Mouse (Mus musculus) heart, postnatal 0 days (tissue): ENCODE measurements around the gene Qk. TPM values are rescaled to one million over a fixed set of nuclear protein-coding genes. Genes with fewer than 3 reads are reported as not detected.

Source experiments
- ATAC-seq: fragments of 200-750 bp; cut with Nextera tagmentation; 2 replicates; pipeline ENCODE4 v1.8.0; 2017; ENCODE audit warnings: low read depth, moderate number of reproducible peaks, moderate library complexity; ENCODE audit not compliant: insufficient read depth
- DNase-seq: peaks from one replicate; pipeline ENCODE4 v3.0.0-alpha.2; 2016; ENCODE audit warnings: low spot score
- H3K27ac ChIP-seq: fragments of 300-500 bp; sonication (generic); 2 replicates; pipeline ENCODE4 v1.5.1; 2014; ENCODE audit warnings: low read depth, mild to moderate bottlenecking
- H3K27me3 ChIP-seq: fragments of 300-500 bp; sonication (generic); 2 replicates; pipeline ENCODE4 v1.6.1; 2014; ENCODE audit warnings: low read length, mixed read lengths; ENCODE audit not compliant: control insufficient read depth, insufficient read depth
- H3K36me3 ChIP-seq: fragments of 300-500 bp; sonication (generic); replicated peaks from 2 replicates; pipeline ENCODE4 v1.6.1; 2014; ENCODE audit warnings: low read length, mixed read lengths; ENCODE audit not compliant: control insufficient read depth, insufficient read depth
- H3K4me1 ChIP-seq: fragments of 300-500 bp; sonication (generic); 2 replicates; pipeline ENCODE4 v1.6.1; 2014; ENCODE audit warnings: antibody characterized with exemption; ENCODE audit not compliant: control insufficient read depth, insufficient read depth
- H3K4me2 ChIP-seq: fragments of 300-500 bp; sonication (generic); 2 replicates; pipeline ENCODE4 v1.6.1; 2014; ENCODE audit warnings: low read depth, mild to moderate bottlenecking, low read length, moderate library complexity
- H3K4me3 ChIP-seq: fragments of 300-500 bp; sonication (generic); 2 replicates; pipeline ENCODE4 v1.5.1; 2014; ENCODE audit warnings: low read depth, low read length
- H3K9ac ChIP-seq: fragments of 300-500 bp; sonication (generic); replicated peaks from 2 replicates; pipeline ENCODE4 v1.6.1; 2014; ENCODE audit warnings: low read depth, low read length, mixed read lengths
- H3K9me3 ChIP-seq: fragments of 300-500 bp; sonication (generic); replicated peaks from 2 replicates; pipeline ENCODE4 v1.6.1; 2016; ENCODE audit warnings: low read length; ENCODE audit not compliant: control insufficient read depth
- CTCF ChIP-seq: IDR thresholded peaks from 2 replicates; pipeline ENCODE4 v1.5.1; 2016; ENCODE audit warnings: antibody characterized with exemption, control low read depth, low read depth
- EP300 ChIP-seq: IDR thresholded peaks from 2 replicates; pipeline ENCODE4 v1.6.1; 2016; ENCODE audit warnings: antibody characterized with exemption, low read depth
- WGBS: fragments of 180-500 bp; shearing (Covaris S2); extraction: QIAGEN DNeasy Blood & Tissue Kit; methylation state at CpG from one replicate; pipeline ENCODE4 v1.1.7; 2014; 5-methylcytosine and 5-hydroxymethylcytosine counted together
- polyA plus RNA-seq: library from polyadenylated mRNA; unstranded; fragments of >200 nt; fragmentation: Nextera tagmentation; extraction: Ambion mirVana; gene quantifications from 2 replicates; pipeline ENCODE4 v1.2.1, GENCODE M21; 2015
- total RNA-seq: library from RNA; depleted of rRNA; stranded (reverse); fragments of >200 nt; gene quantifications from 2 replicates; pipeline ENCODE4 v1.2.3, GENCODE M21; 2014; ENCODE audit warnings: low replicate concordance

Qk gene
- total and polyA plus RNA-seq, 2 experiments from 2014 or later = 54.8 to 359 TPM

DNA sequence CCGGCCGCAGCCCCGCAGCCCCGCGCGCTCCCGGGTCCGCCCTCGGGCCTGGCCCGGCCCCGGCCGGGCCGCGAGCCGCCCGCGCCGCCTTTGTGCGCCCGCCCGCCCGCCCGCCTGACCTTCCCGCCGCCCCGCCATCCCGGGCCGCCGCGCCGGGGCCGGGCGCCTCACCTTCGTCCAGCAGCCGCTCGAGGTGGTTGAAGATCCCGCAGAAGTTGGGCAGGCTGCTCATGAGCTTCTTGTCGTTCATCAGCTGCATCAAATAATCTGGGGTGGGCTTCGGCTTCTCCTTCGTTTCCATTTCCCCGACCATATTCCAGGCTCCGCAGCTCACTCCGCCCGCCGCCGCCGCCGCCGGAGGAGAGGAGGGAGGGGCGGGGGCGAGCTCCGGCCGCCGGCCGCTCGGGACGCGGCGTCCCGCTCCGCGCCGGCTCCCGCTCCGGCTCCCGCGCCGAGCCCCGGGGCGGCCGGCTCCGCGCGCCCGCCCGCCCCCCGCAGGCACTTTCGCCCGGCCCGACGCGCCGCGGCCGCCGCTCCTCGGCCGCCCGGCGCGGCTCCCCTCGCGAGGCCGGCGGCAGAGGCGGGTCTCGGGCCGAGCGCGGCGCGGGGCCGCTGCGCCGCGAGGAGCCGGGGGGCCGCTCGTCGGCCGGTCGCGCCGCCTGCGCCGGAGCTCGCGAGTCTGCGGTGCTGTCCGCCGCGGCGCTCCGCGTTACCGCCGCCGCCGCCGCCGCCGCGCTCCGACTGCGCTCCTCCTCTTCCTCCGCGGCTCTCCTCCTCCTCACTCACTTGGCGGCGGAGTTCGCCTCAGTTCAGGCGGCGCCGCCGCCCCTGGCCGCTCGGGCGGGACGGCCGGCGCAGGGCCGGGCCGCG, 858 bp downstream of the Qk start:
- Histone ChIP-seq H3K9ac (peak overlapping the region; percentile 100), H3K4me1 (peaks cover 21% of the 10 kb centered on the region), H3K4me3 (peak overlapping the region; percentile 98), H3K4me2 (peak overlapping the region; percentile 76), H3K27me3 (no peaks in the 10 kb centered on the region), H3K9me3 (no peaks in the 10 kb centered on the region), H3K27ac (peak overlapping the region; percentile 99), H3K36me3 (no peaks in the 10 kb centered on the region)
- no peak for TF ChIP-seq CTCF
- no peak for TF ChIP-seq EP300
- peak; percentile 59 for ATAC-seq
- WGBS = under 1% methylated on average over 42 of the region's 153 CpGs
- DNase-seq = peak; percentile 85

DNA sequence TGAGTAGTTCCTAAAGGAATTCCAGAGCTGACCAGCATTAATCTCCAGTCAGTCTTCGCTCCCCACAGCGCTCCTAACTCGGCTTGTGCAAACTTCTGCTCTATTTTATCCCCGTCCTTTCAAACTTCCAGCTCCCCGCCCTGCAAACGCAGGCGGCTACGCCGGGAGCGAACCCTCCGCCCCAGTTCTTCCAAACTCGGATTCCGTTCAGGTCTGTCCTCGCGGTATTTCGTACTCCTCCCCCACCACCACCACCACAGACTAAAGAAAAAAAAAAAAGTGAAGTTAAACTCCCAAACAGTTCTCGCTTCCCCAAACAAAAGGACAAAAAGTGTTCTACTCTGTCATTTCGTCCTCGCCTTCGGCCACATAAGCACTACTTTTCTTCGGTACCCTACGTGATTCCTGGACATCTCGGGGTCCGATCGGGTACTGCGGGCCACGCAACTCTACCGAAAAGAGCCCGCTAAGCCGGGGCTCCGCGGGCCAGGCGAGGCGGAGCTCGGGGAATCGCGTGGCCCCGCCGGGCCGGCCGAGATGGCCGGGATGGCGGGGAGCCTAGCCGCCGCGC, 1.6 kb downstream of the Qk start:
- peak; percentile 49 for DNase-seq
- Histone ChIP-seq H3K27ac (peak overlapping the region; percentile 99), H3K27me3 (no peaks in the 10 kb centered on the region), H3K36me3 (no peaks in the 10 kb centered on the region), H3K4me1 (peaks cover 15% of the 10 kb centered on the region), H3K9me3 (no peaks in the 10 kb centered on the region), H3K9ac (peak overlapping the region; percentile 100), H3K4me3 (peak overlapping the region; percentile 98), H3K4me2 (peak overlapping the region; percentile 55)
- ATAC-seq = no peak
- under 1% methylated on average over 46 of the region's 46 CpGs for WGBS
- TF ChIP-seq EP300 (no peak), CTCF (no peak)

DNA sequence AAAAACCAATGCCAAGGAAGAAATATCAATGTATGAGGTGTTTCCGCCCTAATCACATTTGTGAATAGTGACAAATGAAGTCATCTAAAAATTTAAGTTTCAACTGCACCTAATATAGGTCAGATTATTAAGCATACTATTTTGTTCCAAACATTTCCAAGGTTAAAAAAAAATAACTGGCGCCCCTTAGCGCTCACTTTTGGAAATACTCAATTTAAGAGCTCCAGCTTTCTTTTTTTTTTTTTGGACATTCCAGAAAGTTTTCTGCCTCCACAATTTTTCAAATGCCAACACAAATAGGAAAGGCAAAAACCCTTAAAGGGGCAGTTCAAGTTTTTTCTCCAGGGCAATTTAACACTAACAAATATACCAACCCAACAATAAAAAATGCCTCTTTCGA, 2.5 kb downstream of the Qk start:
- peak overlapping the region; percentile 98 for H3K4me3 ChIP-seq
- H3K27me3 ChIP-seq = no peaks in the 10 kb centered on the region
- H3K9ac ChIP-seq = peak overlapping the region; percentile 100
- peak; percentile 20; the same call in 1 of the 2 replicates for TF ChIP-seq CTCF
- TF ChIP-seq EP300 = peak; percentile 55
- no peaks in the 10 kb centered on the region for H3K9me3 ChIP-seq
- peak overlapping the region; percentile 99 for H3K27ac ChIP-seq
- under 1% methylated on average over 4 of the region's 4 CpGs for WGBS
- H3K4me1 ChIP-seq = peaks cover 18% of the 10 kb centered on the region
- DNase-seq (peak; percentile 89), ATAC-seq (no peak)
- 0 out of 2 replicates have a peak, but pooled peaks cover 3% of the 10 kb centered on the region for H3K36me3 ChIP-seq
- H3K4me2 ChIP-seq = peak overlapping the region; percentile 55

DNA sequence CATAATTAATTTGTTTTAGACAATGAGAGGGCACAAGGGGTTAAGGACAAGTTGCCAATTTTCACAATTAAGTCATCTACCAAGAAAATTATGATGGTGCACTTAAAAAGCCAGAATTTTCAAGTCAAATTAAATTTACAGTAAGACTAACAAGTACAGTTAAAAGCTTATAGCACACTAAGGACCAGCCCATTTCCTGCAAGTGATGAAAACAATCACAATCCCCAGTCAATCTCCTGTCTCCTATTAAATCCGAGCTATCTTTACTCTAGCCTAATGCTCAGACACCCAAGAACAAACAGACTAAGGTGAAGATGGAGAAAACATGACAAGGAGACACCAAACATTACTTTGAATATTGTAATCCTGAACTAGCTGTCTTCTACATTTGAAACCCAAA, 3.2 kb downstream of the Qk start:
- peak overlapping the region; percentile 67 for H3K4me2 ChIP-seq
- peaks cover 14% of the 10 kb centered on the region for H3K4me1 ChIP-seq
- DNase-seq = no peak
- no peaks in the 10 kb centered on the region for H3K9me3 ChIP-seq
- 0 out of 2 replicates have a peak, but pooled peaks cover 3% of the 10 kb centered on the region for H3K36me3 ChIP-seq
- TF ChIP-seq CTCF = no peak
- peak overlapping the region; percentile 98 for H3K4me3 ChIP-seq
- H3K27me3 ChIP-seq = no peaks in the 10 kb centered on the region
- ATAC-seq = no peak
- 5% methylated on average over 1 of the region's 1 CpGs for WGBS
- H3K27ac ChIP-seq = peak overlapping the region; percentile 99
- H3K9ac ChIP-seq = peak overlapping the region; percentile 86

DNA sequence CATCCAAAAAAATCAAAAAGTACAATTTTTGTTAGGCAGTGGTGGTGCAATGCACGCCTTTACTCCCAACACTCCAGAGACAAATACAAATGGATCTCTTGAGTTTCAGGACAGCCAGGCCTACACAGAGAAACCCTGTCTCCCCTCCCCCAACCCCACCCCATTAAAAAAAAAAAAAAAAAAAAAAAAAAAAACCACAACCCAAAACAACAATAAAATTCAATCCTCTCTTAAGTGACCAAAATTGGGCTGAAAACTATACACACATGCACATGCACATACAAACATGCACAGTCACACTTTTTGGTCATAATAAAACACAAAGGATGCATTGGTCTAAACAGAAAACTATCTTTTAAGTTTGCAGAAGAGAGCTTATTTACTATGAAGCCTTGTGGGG, 9.6 kb downstream of the Qk start:
- Histone ChIP-seq H3K4me1 (peaks cover 34% of the 10 kb centered on the region), H3K27ac (no peak overlapping the region)
- TF ChIP-seq EP300 (no peak), CTCF (no peak)

More for the DNA sequence above, 9.6 kb downstream of the Qk start:
- no peaks in the 10 kb centered on the region for H3K27me3 ChIP-seq
- no peaks in the 10 kb centered on the region for H3K9me3 ChIP-seq
- H3K9ac ChIP-seq = 0 out of 2 replicates have a peak overlapping the region, but pooled peaks have one; percentile 53
- ATAC-seq = no peak
- H3K4me3 ChIP-seq = peak overlapping the region; percentile 32; the same call in 1 of the 2 replicates
- no peak for DNase-seq
- H3K4me2 ChIP-seq = peak overlapping the region; percentile 66
- H3K36me3 ChIP-seq = 0 out of 2 replicates have a peak, but pooled peaks cover 3% of the 10 kb centered on the region
- WGBS = 42% methylated on average over 1 of the region's 1 CpGs
